Mouse (Mus musculus) bone marrow, adult 2 months (tissue): ENCODE measurements around the gene 4930430F08Rik. TPM values are rescaled to one million over a fixed set of nuclear protein-coding genes. Genes with fewer than 3 reads are reported as not detected.
"Not testable (repeated sequence)": the region's sequence is repeated elsewhere in the genome, so short reads cannot be mapped to it uniquely, and the experiment has no call there.

Experiments used
- H3K27ac ChIP-seq: fragments of 200-500 bp; 2 replicates; pipeline ENCODE4 v1.5.1; 2012; ENCODE audit warnings: low read depth, mild to moderate bottlenecking, control low read depth, inconsistent platforms, low read length; ENCODE audit not compliant: control insufficient read depth, poor library complexity, insufficient read depth
- H3K4me1 ChIP-seq: fragments of 200-500 bp; 2 replicates; pipeline ENCODE4 v1.6.1; 2011; ENCODE audit warnings: low read length; ENCODE audit not compliant: control insufficient read depth, insufficient read depth
- H3K4me3 ChIP-seq: fragments of 200-500 bp; replicated peaks from 2 replicates; pipeline ENCODE3; 2011; ENCODE audit warnings: mild to moderate bottlenecking, low read depth, low read length, control low read depth; ENCODE audit not compliant: control insufficient read depth
- CTCF ChIP-seq: fragments of 200-500 bp; IDR thresholded peaks from 2 replicates; pipeline ENCODE4 v1.5.1; 2011; ENCODE audit warnings: low read length, control low read depth; ENCODE audit not compliant: control insufficient read depth, insufficient read depth
- POLR2A ChIP-seq: fragments of 200-500 bp; IDR thresholded peaks from 2 replicates; pipeline ENCODE4 v1.6.1; 2011; ENCODE audit warnings: low read depth, mild to moderate bottlenecking, control low read depth, low read length, borderline replicate concordance; ENCODE audit not compliant: control insufficient read depth
- WGBS: fragments of 180-500 bp; shearing (Covaris S2); methylation state at CpG from one replicate; pipeline ENCODE4 v1.1.7; 2018; 5-methylcytosine and 5-hydroxymethylcytosine counted together
- polyA plus RNA-seq: library from polyadenylated mRNA; stranded (reverse); fragments of >200 nt; gene quantifications from 2 replicates; pipeline ENCODE4 v1.2.4, GENCODE M21; 2011; ENCODE audit warnings: low replicate concordance; ENCODE audit not compliant: missing spikeins, insufficient read depth, insufficient read length

Gene 4930430F08Rik
- polyA plus RNA-seq, 1 experiment: 3.5 TPM

GRCm38 (mm10) chr10:100598339-100598738 is 8.1 kb upstream of the 4930430F08Rik start:
- H3K4me1 ChIP-seq: no peaks in the 10 kb centered on the region
- no peak overlapping the region for H3K27ac ChIP-seq
- 85% methylated on average over 3 of the region's 3 CpGs for WGBS
- no peak for TF ChIP-seq CTCF
- TF ChIP-seq POLR2A: no peak
- no peak overlapping the region for H3K4me3 ChIP-seq

GRCm38 (mm10) chr10:100588932-100589388 is 1.3 kb downstream of the 4930430F08Rik start:
- no peaks in the 10 kb centered on the region for H3K4me1 ChIP-seq
- peak overlapping the region; percentile 57; the same call in 1 of the 2 replicates for H3K27ac ChIP-seq
- H3K4me3 ChIP-seq: peak overlapping the region; percentile 98
- no peak for TF ChIP-seq CTCF
- peak; percentile 51; the same call in 1 of the 2 replicates for TF ChIP-seq POLR2A
- under 1% methylated on average over 31 of the region's 31 CpGs for WGBS

GRCm38 (mm10) chr10:100588524-100588923 is 1.7 kb downstream of the 4930430F08Rik start:
- WGBS: 25% methylated on average over 7 of the region's 7 CpGs

GRCm38 (mm10) chr10:100584178-100584577 is 6.0 kb downstream of the 4930430F08Rik start:
- H3K27ac ChIP-seq: no peak overlapping the region
- TF ChIP-seq CTCF: no peak
- no peak for TF ChIP-seq POLR2A
- 64% methylated on average over 3 of the region's 3 CpGs for WGBS

More at GRCm38 (mm10) chr10:100588524-100588923, 1.7 kb downstream of the 4930430F08Rik start:
- TF ChIP-seq POLR2A: no peak
- peak overlapping the region; percentile 98 for H3K4me3 ChIP-seq
- H3K4me1 ChIP-seq: no peaks in the 10 kb centered on the region
- 0 out of 2 replicates have a peak overlapping the region, but pooled peaks have one; percentile 57 for H3K27ac ChIP-seq

GRCm38 (mm10) chr10:100575294-100575693 is 14.9 kb downstream of the 4930430F08Rik start:
- WGBS: 79% methylated on average over 7 of the region's 7 CpGs
- Histone ChIP-seq H3K27ac (no peak overlapping the region), H3K4me3 (no peak overlapping the region), H3K4me1 (peaks cover 2% of the 10 kb centered on the region; the same call in 1 of the 2 replicates)
- TF ChIP-seq CTCF (no peak), POLR2A (no peak)

More at GRCm38 (mm10) chr10:100584178-100584577, 6.0 kb downstream of the 4930430F08Rik start:
- Histone ChIP-seq H3K4me3 (no peak overlapping the region), H3K4me1 (no peaks in the 10 kb centered on the region)

GRCm38 (mm10) chr10:100574505-100575149 is 15.6 kb downstream of the 4930430F08Rik start:
- Histone ChIP-seq H3K4me3 (no peak overlapping the region), H3K27ac (peak overlapping the region; percentile 11; the same call in 1 of the 2 replicates), H3K4me1 (peaks cover 2% of the 10 kb centered on the region; the same call in 1 of the 2 replicates)
- TF ChIP-seq POLR2A (no peak), CTCF (no peak)
- WGBS: 61% methylated on average over 7 of the region's 7 CpGs

- Histone ChIP-seq H3K4me1 (peaks cover 2% of the 10 kb centered on the region; the same call in 1 of the 2 replicates), H3K27ac (no peak overlapping the region), H3K4me3 (no peak overlapping the region)
- TF ChIP-seq CTCF: no peak
- no peak for TF ChIP-seq POLR2A
- WGBS: 47% methylated on average over 3 of the region's 3 CpGs
These were observed 18.5 kb downstream of the 4930430F08Rik start for GRCm38 (mm10) chr10:100571707-100572106.

GRCm38 (mm10) chr10:100564112-100564511 is 26.1 kb downstream of the 4930430F08Rik start:
- no peak overlapping the region for H3K27ac ChIP-seq
- H3K4me1 ChIP-seq: no peaks in the 10 kb centered on the region
- no peak overlapping the region for H3K4me3 ChIP-seq
- no peak for TF ChIP-seq CTCF
- no peak for TF ChIP-seq POLR2A
- 87% methylated on average over 3 of the region's 3 CpGs for WGBS

- H3K4me3 ChIP-seq, H3K27ac ChIP-seq, H3K4me1 ChIP-seq: not testable (repeated sequence)
- WGBS: 81% methylated on average over 3 of the region's 3 CpGs
These were observed 29.9 kb downstream of the 4930430F08Rik start for GRCm38 (mm10) chr10:100560194-100560883.
